Mouse (Mus musculus) lung, embryonic 16.5 days (tissue): ENCODE measurements around the gene Astl. TPM values are rescaled to one million over a fixed set of nuclear protein-coding genes. Genes with fewer than 3 reads are reported as not detected.

ENCODE experiments used
- ATAC-seq: fragments of 200-750 bp; cut with Nextera tagmentation; 2 replicates; pipeline ENCODE4 v1.8.0; 2017; ENCODE audit warnings: low read depth, mild to moderate bottlenecking, moderate library complexity
- H3K27ac ChIP-seq: fragments of 300-500 bp; sonication (generic); 2 replicates; pipeline ENCODE4 v1.5.1; 2014; ENCODE audit warnings: mild to moderate bottlenecking, control low read depth, low read length
- H3K27me3 ChIP-seq: fragments of 300-500 bp; sonication (generic); 2 replicates; pipeline ENCODE4 v1.6.1; 2014; ENCODE audit warnings: low read depth, low read length, mixed read lengths; ENCODE audit not compliant: control insufficient read depth, insufficient read depth
- H3K36me3 ChIP-seq: fragments of 300-500 bp; sonication (generic); 2 replicates; pipeline ENCODE4 v1.6.1; 2014; ENCODE audit warnings: low read length; ENCODE audit not compliant: control insufficient read depth, insufficient read depth
- H3K4me1 ChIP-seq: fragments of 300-500 bp; sonication (generic); replicated peaks from 2 replicates; pipeline ENCODE4 v1.6.1; 2014; ENCODE audit warnings: low read length, mixed read lengths; ENCODE audit not compliant: control insufficient read depth, insufficient read depth
- H3K4me2 ChIP-seq: fragments of 300-500 bp; sonication (generic); 2 replicates; pipeline ENCODE4 v1.6.1; 2014; ENCODE audit warnings: low read depth, low read length, control low read depth
- H3K4me3 ChIP-seq: fragments of 300-500 bp; sonication (generic); 2 replicates; pipeline ENCODE4 v1.5.1; 2014; ENCODE audit warnings: mild to moderate bottlenecking, low read length, control low read depth
- H3K9ac ChIP-seq: fragments of 300-500 bp; sonication (generic); 2 replicates; pipeline ENCODE4 v1.6.1; 2014; ENCODE audit warnings: low read length, control low read depth
- H3K9me3 ChIP-seq: fragments of 300-500 bp; sonication (generic); 2 replicates; pipeline ENCODE4 v1.6.1; 2016; ENCODE audit warnings: low read length; ENCODE audit not compliant: control insufficient read depth
- WGBS: fragments of 180-500 bp; shearing (Covaris S2); extraction: QIAGEN DNeasy Blood & Tissue Kit; methylation state at CpG from one replicate; pipeline ENCODE4 v1.1.7; 2014; 5-methylcytosine and 5-hydroxymethylcytosine counted together
- polyA plus RNA-seq: library from polyadenylated mRNA; unstranded; fragments of >200 nt; fragmentation: Nextera tagmentation; extraction: Ambion mirVana; gene quantifications from 2 replicates; pipeline ENCODE4 v1.2.1, GENCODE M21; 2015

Gene Astl
- polyA plus RNA-seq, 1 experiment from 2014 or later, result not detected

- no peak overlapping the region for H3K9ac ChIP-seq
- H3K4me2 ChIP-seq, result no peak overlapping the region
- H3K9me3 ChIP-seq, result no peaks in the 10 kb centered on the region
- no peak overlapping the region for H3K27ac ChIP-seq
- no peaks in the 10 kb centered on the region for H3K36me3 ChIP-seq
- no peak for ATAC-seq
- H3K4me1 ChIP-seq, result no peaks in the 10 kb centered on the region
- 29% methylated on average over 3 of the region's 3 CpGs for WGBS
- no peaks in the 10 kb centered on the region for H3K27me3 ChIP-seq
- H3K4me3 ChIP-seq, result no peak overlapping the region
Observed at GRCm38 (mm10) chr2:127307179-127307578, 31.3 kb upstream of the Astl start.

GRCm38 (mm10) chr2:127308660-127309059 lies 29.8 kb upstream of the Astl start:
- Histone ChIP-seq H3K27me3 (no peaks in the 10 kb centered on the region), H3K9me3 (no peaks in the 10 kb centered on the region), H3K36me3 (no peaks in the 10 kb centered on the region), H3K27ac (no peak overlapping the region), H3K4me3 (no peak overlapping the region), H3K9ac (no peak overlapping the region), H3K4me2 (no peak overlapping the region), H3K4me1 (no peaks in the 10 kb centered on the region)
- no peak for ATAC-seq
- WGBS, result 90% methylated on average over 2 of the region's 2 CpGs

GRCm38 (mm10) chr2:127310246-127310645 lies 28.2 kb upstream of the Astl start:
- H3K36me3 ChIP-seq, result no peaks in the 10 kb centered on the region
- no peak overlapping the region for H3K4me2 ChIP-seq
- 39% methylated on average over 2 of the region's 2 CpGs for WGBS
- no peak for ATAC-seq
- no peak overlapping the region for H3K9ac ChIP-seq
- no peak overlapping the region for H3K27ac ChIP-seq
- H3K9me3 ChIP-seq, result no peaks in the 10 kb centered on the region
- H3K4me1 ChIP-seq, result no peaks in the 10 kb centered on the region
- no peaks in the 10 kb centered on the region for H3K27me3 ChIP-seq
- no peak overlapping the region for H3K4me3 ChIP-seq

GRCm38 (mm10) chr2:127310685-127311084 lies 27.8 kb upstream of the Astl start:
- H3K9ac ChIP-seq, result no peak overlapping the region
- H3K4me3 ChIP-seq, result no peak overlapping the region
- H3K4me1 ChIP-seq, result no peaks in the 10 kb centered on the region
- no peak overlapping the region for H3K4me2 ChIP-seq
- H3K27me3 ChIP-seq, result no peaks in the 10 kb centered on the region
- no peak overlapping the region for H3K27ac ChIP-seq
- H3K36me3 ChIP-seq, result no peaks in the 10 kb centered on the region
- WGBS, result 88% methylated on average over 7 of the region's 7 CpGs
- ATAC-seq, result no peak
- no peaks in the 10 kb centered on the region for H3K9me3 ChIP-seq

GRCm38 (mm10) chr2:127311193-127311592 lies 27.2 kb upstream of the Astl start:
- H3K36me3 ChIP-seq, result no peaks in the 10 kb centered on the region
- H3K27ac ChIP-seq, result no peak overlapping the region
- no peaks in the 10 kb centered on the region for H3K9me3 ChIP-seq
- WGBS, result 85% methylated on average over 1 of the region's 1 CpGs
- no peaks in the 10 kb centered on the region for H3K27me3 ChIP-seq
- no peaks in the 10 kb centered on the region for H3K4me1 ChIP-seq
- H3K4me2 ChIP-seq, result no peak overlapping the region
- H3K9ac ChIP-seq, result no peak overlapping the region
- no peak for ATAC-seq
- no peak overlapping the region for H3K4me3 ChIP-seq

- Histone ChIP-seq H3K4me1 (no peaks in the 10 kb centered on the region), H3K4me3 (no peak overlapping the region), H3K27ac (no peak overlapping the region), H3K27me3 (no peaks in the 10 kb centered on the region), H3K9ac (no peak overlapping the region), H3K4me2 (no peak overlapping the region), H3K36me3 (no peaks in the 10 kb centered on the region), H3K9me3 (no peaks in the 10 kb centered on the region)
- no peak for ATAC-seq
- 88% methylated on average over 4 of the region's 4 CpGs for WGBS
Observed at GRCm38 (mm10) chr2:127312801-127313200, 25.6 kb upstream of the Astl start.

GRCm38 (mm10) chr2:127313878-127314277 lies 24.6 kb upstream of the Astl start:
- Histone ChIP-seq H3K4me1 (no peaks in the 10 kb centered on the region), H3K9ac (no peak overlapping the region), H3K4me2 (no peak overlapping the region), H3K4me3 (no peak overlapping the region), H3K27me3 (no peaks in the 10 kb centered on the region), H3K36me3 (no peaks in the 10 kb centered on the region), H3K27ac (peak overlapping the region; percentile 70), H3K9me3 (no peaks in the 10 kb centered on the region)
- peak; percentile 74 for ATAC-seq
- WGBS, result 40% methylated on average over 4 of the region's 4 CpGs

- Histone ChIP-seq H3K9me3 (no peaks in the 10 kb centered on the region), H3K4me3 (no peak overlapping the region), H3K27me3 (no peaks in the 10 kb centered on the region), H3K9ac (no peak overlapping the region), H3K4me1 (no peaks in the 10 kb centered on the region), H3K27ac (peak overlapping the region; percentile 70), H3K4me2 (no peak overlapping the region), H3K36me3 (no peaks in the 10 kb centered on the region)
- WGBS, result 45% methylated on average over 6 of the region's 6 CpGs
- ATAC-seq, result peak; percentile 53
Observed at GRCm38 (mm10) chr2:127314467-127315154, 23.8 kb upstream of the Astl start.

GRCm38 (mm10) chr2:127315155-127315470 lies 23.3 kb upstream of the Astl start:
- Histone ChIP-seq H3K36me3 (no peaks in the 10 kb centered on the region), H3K27ac (no peak overlapping the region), H3K27me3 (no peaks in the 10 kb centered on the region), H3K9ac (no peak overlapping the region), H3K4me2 (no peak overlapping the region), H3K9me3 (no peaks in the 10 kb centered on the region), H3K4me1 (no peaks in the 10 kb centered on the region), H3K4me3 (no peak overlapping the region)
- WGBS, result 87% methylated on average over 1 of the region's 1 CpGs
- ATAC-seq, result no peak

GRCm38 (mm10) chr2:127316431-127316830 lies 22.0 kb upstream of the Astl start:
- 59% methylated on average over 5 of the region's 5 CpGs for WGBS

More at GRCm38 (mm10) chr2:127316431-127316830, 22.0 kb upstream of the Astl start:
- Histone ChIP-seq H3K9me3 (no peaks in the 10 kb centered on the region), H3K27ac (no peak overlapping the region), H3K4me2 (no peak overlapping the region), H3K27me3 (no peaks in the 10 kb centered on the region), H3K36me3 (no peaks in the 10 kb centered on the region), H3K4me1 (no peaks in the 10 kb centered on the region), H3K4me3 (no peak overlapping the region), H3K9ac (no peak overlapping the region)
- no peak for ATAC-seq
